Mouse (Mus musculus) G1E (cell line): ENCODE results near the gene Psmd13.

ENCODE experiments used
- CTCF ChIP-seq: IDR thresholded peaks from 2 replicates; pipeline ENCODE4 v1.5.1; 2012; ENCODE audit warnings: low read depth, low read length, inconsistent platforms, mixed read lengths
- GATA1 ChIP-seq: IDR thresholded peaks from 2 replicates; pipeline ENCODE4 v1.6.1; 2012; ENCODE audit warnings: borderline replicate concordance, low read length, inconsistent platforms, mixed read lengths
- GATA2 ChIP-seq: IDR thresholded peaks from 2 replicates; pipeline ENCODE4 v1.6.1; 2012; ENCODE audit warnings: low read depth, low read length, inconsistent platforms, borderline replicate concordance
- POLR2AphosphoS5 ChIP-seq: IDR thresholded peaks from 2 replicates; pipeline ENCODE4 v1.6.1; 2012; ENCODE audit warnings: low read depth, low read length, inconsistent platforms; ENCODE audit not compliant: insufficient replicate concordance
- TAL1 ChIP-seq: conservative IDR thresholded peaks from 2 replicates; pipeline ENCODE4 v1.6.1; 2012; ENCODE audit warnings: low read depth, low read length, inconsistent platforms, mixed read lengths

DNA sequence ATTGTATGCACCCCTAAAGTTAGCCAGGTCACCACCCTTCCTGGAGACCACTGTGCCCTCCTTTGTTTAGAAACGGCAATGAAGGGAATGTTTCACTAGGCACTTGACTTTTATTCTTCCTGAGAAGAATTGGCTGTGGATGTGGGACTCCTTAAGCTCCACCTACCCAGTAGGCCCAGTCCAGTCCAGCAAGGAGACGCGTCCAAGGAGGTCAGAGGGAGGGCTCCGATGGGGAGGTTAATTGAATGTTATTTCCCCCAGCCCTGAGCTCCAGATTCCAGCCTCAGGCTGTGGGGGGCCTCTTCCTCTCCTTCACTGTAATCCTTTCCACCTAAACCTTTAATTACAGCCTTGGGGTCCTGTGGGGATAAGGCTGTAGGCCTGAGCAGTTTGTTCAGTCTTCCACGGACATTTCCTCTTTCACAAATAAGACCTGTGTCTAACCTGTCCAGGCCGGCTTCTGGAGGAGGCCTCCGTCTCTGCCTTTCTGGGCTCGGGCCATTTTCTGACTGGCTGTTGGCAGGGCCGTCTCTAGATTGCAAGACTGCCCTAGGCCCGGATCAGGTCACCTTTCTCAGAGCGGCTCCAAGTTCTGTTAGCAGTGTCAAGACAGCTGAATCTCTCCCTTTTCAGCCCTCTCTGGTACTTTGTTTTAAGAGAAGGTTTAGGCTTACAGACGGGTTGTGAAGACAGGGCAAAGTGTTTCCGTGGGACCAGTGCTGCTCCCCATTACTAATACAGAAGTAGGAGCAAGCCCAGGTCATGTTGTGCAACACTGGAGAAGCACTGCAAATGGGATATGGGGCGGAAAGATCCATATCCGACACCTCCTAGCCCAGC lies 20.5 kb downstream of the Psmd13 start:
- TF ChIP-seq CTCF (no peak), POLR2AphosphoS5 (no peak), GATA1 (no peak), TAL1 (no peak), GATA2 (no peak)
